Mouse (Mus musculus): ENCODE data around the gene Prmt7. TPM values are rescaled to one million over a fixed set of nuclear protein-coding genes. Genes with fewer than 3 reads are reported as not detected.

The Prmt7 gene
- 10 to 100 TPM; 31.5 to 34.6 TPM for polyA plus RNA-seq (2017; shearing (Covaris generic))

GRCm38 (mm10) chr8:106210821-106211345, at the start of gene Prmt7, which contains the start of gene Slc7a6os:
Gene Prmt7, plus strand, starts transcription at chr8:106210936.
Gene Slc7a6os, minus strand, starts transcription at chr8:106210935.

DNA sequence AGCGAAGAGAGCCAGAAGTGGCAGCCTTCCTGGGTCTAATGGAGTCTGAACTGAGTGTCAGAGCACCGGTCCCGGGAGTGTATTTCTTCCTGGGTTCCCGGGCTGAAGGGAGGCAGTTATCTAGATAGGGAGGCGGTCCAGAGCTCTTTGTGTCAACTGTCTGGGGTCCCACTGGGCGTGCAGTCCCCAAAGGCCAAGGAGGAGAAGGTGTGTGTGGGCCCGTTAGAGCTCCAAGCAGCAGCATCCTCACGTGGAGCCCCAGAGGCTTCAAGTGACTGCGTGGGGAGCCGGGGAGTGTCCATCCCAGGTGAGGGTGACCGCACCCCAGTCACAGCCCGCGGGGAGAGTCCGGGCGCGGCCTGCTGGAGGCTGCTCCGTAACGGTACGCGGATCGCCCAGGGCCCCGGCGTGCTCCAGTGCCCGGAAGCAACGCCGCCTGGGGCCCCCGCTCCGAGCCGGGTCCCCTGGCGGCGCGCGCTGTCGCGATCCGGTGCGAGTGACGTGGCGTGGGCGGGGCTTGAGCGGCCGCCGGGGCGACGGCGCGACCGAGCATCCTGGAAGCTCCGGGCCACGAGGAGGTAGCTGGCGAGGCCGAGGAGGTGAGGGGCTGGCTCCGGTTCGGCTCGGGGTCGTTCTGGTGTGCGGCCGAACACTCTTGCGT, 42.2 kb upstream of the Prmt7 start, which contains the start of gene Slc7a6:
TSS of gene Slc7a6 (plus strand) at position 502 of the 661 bp plus-strand sequence.

Other genes starting within 250 kb of the Prmt7 start
- 10 to 100 TPM; 12.8 to 16.4 TPM for gene Slc12a4, start 244.8 kb upstream of the Prmt7 start, polyA plus RNA-seq (2017; shearing (Covaris generic))
- not detected for gene Dpep3, start 231.5 kb upstream of the Prmt7 start, polyA plus RNA-seq (2017; shearing (Covaris generic))
- gene Dus2, start 219.6 kb upstream of the Prmt7 start, polyA plus RNA-seq (2017; shearing (Covaris generic)) = 10 to 100 TPM; 22.9 to 25.6 TPM
- under 1 TPM; 0.16 to 0.33 TPM for gene Dpep2nb, start 205.0 kb upstream of the Prmt7 start, polyA plus RNA-seq (2017; shearing (Covaris generic))
- gene Ddx28, start 199.1 kb upstream of the Prmt7 start, polyA plus RNA-seq (2017; shearing (Covaris generic)) = 10 to 100 TPM; 16.9 to 18.8 TPM
- gene Nfatc3, start 152.1 kb upstream of the Prmt7 start, polyA plus RNA-seq (2017; shearing (Covaris generic)) = 100 to 1,000 TPM; 130 to 146 TPM
- 1 to 10 TPM in 1 of 2 experiments, under 1 TPM in 1; 0.47 to 1.6 TPM for gene Esrp2, start 74.0 kb upstream of the Prmt7 start, polyA plus RNA-seq (2017; shearing (Covaris generic))
- gene Pla2g15, start 60.5 kb upstream of the Prmt7 start, polyA plus RNA-seq (2017; shearing (Covaris generic)) = 10 to 100 TPM in 1 of 2 experiments, 1 to 10 TPM in 1; 8.3 to 11.1 TPM
- 10 to 100 TPM; 24.6 to 40.9 TPM for gene Slc7a6, start 42.1 kb upstream of the Prmt7 start, polyA plus RNA-seq (2017; shearing (Covaris generic))
- gene Slc7a6os, start within 50 bp of the Prmt7 start, polyA plus RNA-seq (2017; shearing (Covaris generic)) = 10 to 100 TPM; 56.7 to 59.6 TPM
- gene Smpd3, start 127.1 kb downstream of the Prmt7 start, polyA plus RNA-seq (2017; shearing (Covaris generic)) = under 1 TPM in 1 of 2 experiments, not detected in 1; 0.08 TPM
- gene Zfp90, start 204.4 kb downstream of the Prmt7 start, polyA plus RNA-seq (2017; shearing (Covaris generic)) = 1 to 10 TPM; 3.5 to 7.0 TPM

All from activated CD4-positive, CD25-positive, alpha-beta regulatory T cell (primary cell).